Mouse (Mus musculus) CH12.LX (cell line): ENCODE data around the gene Fibp. TPM values are rescaled to one million over a fixed set of nuclear protein-coding genes. Genes with fewer than 3 reads are reported as not detected.
A peak's percentile ranks its signal among the peaks of the same experiment; 100 is the strongest.

Source experiments
- DNase-seq: peaks from one replicate; pipeline ENCODE4 v3.0.0-alpha.2; 2013; ENCODE audit errors: extremely low read depth
- H3K27ac ChIP-seq: 2 replicates; pipeline ENCODE4 v1.5.1; 2012; ENCODE audit warnings: low read depth, mild to moderate bottlenecking, control low read depth, moderate library complexity; ENCODE audit not compliant: insufficient read depth
- H3K27me3 ChIP-seq: replicated peaks from 2 replicates; pipeline ENCODE3; 2012; ENCODE audit warnings: inconsistent platforms
- H3K36me3 ChIP-seq, 2 experiments: replicated peaks in 1 of 2; 2 replicates each; pipeline versions ENCODE3 to v1.6.1; 2012; ENCODE audit warnings: inconsistent platforms in 1 of 2, low read length in 1 of 2, mild to moderate bottlenecking in 1 of 2, mixed read lengths in 1 of 2, moderate library complexity in 1 of 2; ENCODE audit not compliant: control insufficient read depth in 1 of 2, insufficient read depth in 1 of 2
- H3K4me1 ChIP-seq, 2 experiments: 2 replicates each; pipeline ENCODE4 v1.6.1; 2012; ENCODE audit warnings: inconsistent platforms in 1 of 2, moderate library complexity in 1 of 2; ENCODE audit not compliant: insufficient read depth in 2 of 2, control insufficient read depth in 1 of 2
- H3K4me2 ChIP-seq: 2 replicates; pipeline ENCODE4 v1.6.1; 2012; ENCODE audit warnings: low read depth, mild to moderate bottlenecking, control low read depth; ENCODE audit not compliant: poor library complexity, insufficient read depth, severe bottlenecking
- H3K4me3 ChIP-seq, 3 experiments: fragments of 150-350 bp in 1 of 3; sonication (generic) in 1 of 3; replicated peaks in 1 of 3; 2 replicates each; pipeline versions ENCODE3 to v1.5.1; 2011 to 2012; ENCODE audit warnings: low read depth in 2 of 3, low read length in 2 of 3, mild to moderate bottlenecking in 2 of 3, moderate library complexity in 2 of 3, control low read depth in 1 of 3, improper control_type of control experiment in 1 of 3, inconsistent platforms in 1 of 3, mixed read lengths in 1 of 3; ENCODE audit not compliant: poor library complexity in 1 of 3
- H3K79me2 ChIP-seq: replicated peaks from 2 replicates; pipeline ENCODE4 v1.6.1; 2012; ENCODE audit warnings: mild to moderate bottlenecking, moderate library complexity; ENCODE audit not compliant: control insufficient read depth, poor library complexity, insufficient read depth, severe bottlenecking; ENCODE audit errors: extremely low read depth
- H3K9ac ChIP-seq: 2 replicates; pipeline ENCODE4 v1.6.1; 2012; ENCODE audit warnings: low read depth, mild to moderate bottlenecking, control low read depth, moderate library complexity; ENCODE audit not compliant: insufficient read depth
- H3K9me3 ChIP-seq: replicated peaks from 2 replicates; pipeline ENCODE3; 2012; ENCODE audit warnings: low read length, inconsistent platforms, mixed read lengths
- BHLHE40 ChIP-seq: IDR thresholded peaks from 2 replicates; pipeline ENCODE4 v1.6.1; 2011; ENCODE audit warnings: mild to moderate bottlenecking, low read depth, low read length, improper control_type of control experiment
- CHD2 ChIP-seq: IDR thresholded peaks from 2 replicates; pipeline ENCODE4 v1.6.1; 2011; ENCODE audit warnings: low read length, improper control_type of control experiment
- EP300 ChIP-seq: IDR thresholded peaks from 2 replicates; pipeline ENCODE4 v1.6.1; 2011; ENCODE audit warnings: low read length, improper control_type of control experiment
- ETS1 ChIP-seq: conservative IDR thresholded peaks from 2 replicates; pipeline ENCODE4 v1.6.1; 2012; ENCODE audit warnings: low read depth, mild to moderate bottlenecking, inconsistent platforms, low read length, improper control_type of control experiment, moderate library complexity
- IRF4 ChIP-seq: IDR thresholded peaks from 2 replicates; pipeline ENCODE4 v1.6.1; 2014; ENCODE audit warnings: low read depth, mild to moderate bottlenecking, inconsistent platforms, low read length, improper control_type of control experiment
- MAX ChIP-seq: IDR thresholded peaks from 2 replicates; pipeline ENCODE4 v1.6.1; 2011; ENCODE audit warnings: low read length, improper control_type of control experiment
- RAD21 ChIP-seq: IDR thresholded peaks from 2 replicates; pipeline ENCODE4 v1.6.1; 2011; ENCODE audit warnings: low read depth, mild to moderate bottlenecking, low read length, improper control_type of control experiment, moderate library complexity
- SIN3A ChIP-seq: IDR thresholded peaks from 2 replicates; pipeline ENCODE4 v1.6.1; 2012; ENCODE audit warnings: low read length, improper control_type of control experiment, inconsistent platforms
- TBP ChIP-seq: conservative IDR thresholded peaks from 2 replicates; pipeline ENCODE4 v1.6.1; 2011; ENCODE audit warnings: low read depth, low read length, improper control_type of control experiment
- USF1 ChIP-seq: IDR thresholded peaks from 2 replicates; pipeline ENCODE4 v1.6.1; 2014; ENCODE audit warnings: low read depth, mild to moderate bottlenecking, inconsistent platforms, low read length, improper control_type of control experiment
- ZKSCAN1 ChIP-seq: IDR thresholded peaks from 2 replicates; pipeline ENCODE4 v1.6.1; 2012; ENCODE audit warnings: low read depth, inconsistent platforms, low read length, improper control_type of control experiment, borderline replicate concordance
- dilution Hi-C: fragments of 300-500 bp; cut with MboI; formaldehyde crosslinking; loops from 2 replicates; pipeline ENCODE4 v1.14.3; 2020; ENCODE audit warnings: low sequenced_read_pairs; ENCODE audit not compliant: extremely low pct_unique_long_range_greater_than_20kb, extremely low pct_ligation_motif_present
- in situ Hi-C: fragments of 300-500 bp; cut with MboI; formaldehyde crosslinking; loops from 3 replicates; pipeline ENCODE4 v1.14.3; 2019; ENCODE audit warnings: low sequenced_read_pairs, low pct_ligation_motif_present, low pct_unique_long_range_greater_than_20kb, mixed read lengths
- polyA plus RNA-seq: library from polyadenylated mRNA; unstranded; fragments of >175 nt; gene quantifications from 2 replicates; pipeline ENCODE4 v1.2.1, GENCODE M21; 2012; ENCODE audit warnings: low read depth; ENCODE audit not compliant: insufficient read length
- total RNA-seq, 2 experiments: library from RNA; depleted of rRNA; stranded (reverse); fragments of 300-350 nt in 1 of 2; fragments of >200 nt in 1 of 2; gene quantifications; 2 replicates each; pipeline ENCODE4 v1.2.3; 2012 to 2014

Gene Fibp
- total and polyA plus RNA-seq, 3 experiments, result 29.1 to 74.9 (median 37.5) TPM

DNA sequence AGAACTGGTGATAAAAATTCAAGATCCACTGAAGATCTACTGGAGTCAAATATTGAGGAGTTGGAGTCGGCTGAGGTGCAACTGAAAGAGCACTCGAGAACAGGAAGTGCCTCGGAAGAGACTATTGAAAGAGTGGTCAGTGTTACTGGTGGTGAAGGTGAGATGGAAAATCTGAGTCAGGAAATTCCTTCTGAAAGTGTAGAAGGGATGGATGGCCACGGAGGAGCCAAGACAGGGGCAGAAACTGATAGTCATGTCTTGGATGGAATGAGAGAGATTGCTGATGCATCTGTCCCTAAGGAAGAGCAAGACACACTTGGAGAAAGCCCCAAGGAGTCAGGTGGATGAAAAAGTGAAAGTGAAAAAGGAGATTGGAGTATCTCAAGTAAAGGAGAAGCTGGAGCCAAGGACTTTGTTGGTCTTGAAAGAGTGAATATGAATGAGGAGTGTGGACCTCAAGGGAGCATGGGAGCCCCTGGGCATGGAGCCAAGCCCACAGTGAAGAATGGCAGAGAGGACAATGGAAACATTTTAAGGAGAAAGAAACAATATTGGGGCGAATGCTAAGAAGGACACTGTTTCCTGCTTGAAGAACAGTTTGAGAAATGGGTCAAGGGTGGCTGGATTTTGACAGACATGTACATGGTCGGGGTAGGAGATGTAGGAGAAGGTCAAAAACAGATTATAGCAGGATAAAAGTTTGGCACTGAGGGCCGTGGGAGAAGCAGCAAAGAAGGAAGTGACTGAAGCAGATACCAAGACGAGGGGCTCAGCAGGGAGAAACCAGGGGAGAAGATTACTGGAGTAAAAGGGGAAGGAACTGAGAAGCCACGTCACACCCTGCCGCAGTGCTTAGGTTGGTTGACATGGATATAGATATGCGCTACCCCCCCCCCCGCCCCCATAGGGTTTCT is 51.9 kb downstream of the Fibp start (continued):
- TF ChIP-seq ZKSCAN1, result no peak
- TF ChIP-seq IRF4, result peak; percentile 78
- TF ChIP-seq USF1, result no peak
- peak; percentile 64; the same call in 1 of the 2 replicates for TF ChIP-seq BHLHE40
- TF ChIP-seq MAX, result peak; percentile 23; the same call in 1 of the 2 replicates
- no peak for TF ChIP-seq RAD21
- TF ChIP-seq CHD2, result 0 out of 2 replicates have a peak, but pooled peaks have one; percentile 26
- TF ChIP-seq EP300, result peak; percentile 90
- peak; percentile 36 for TF ChIP-seq SIN3A

DNA sequence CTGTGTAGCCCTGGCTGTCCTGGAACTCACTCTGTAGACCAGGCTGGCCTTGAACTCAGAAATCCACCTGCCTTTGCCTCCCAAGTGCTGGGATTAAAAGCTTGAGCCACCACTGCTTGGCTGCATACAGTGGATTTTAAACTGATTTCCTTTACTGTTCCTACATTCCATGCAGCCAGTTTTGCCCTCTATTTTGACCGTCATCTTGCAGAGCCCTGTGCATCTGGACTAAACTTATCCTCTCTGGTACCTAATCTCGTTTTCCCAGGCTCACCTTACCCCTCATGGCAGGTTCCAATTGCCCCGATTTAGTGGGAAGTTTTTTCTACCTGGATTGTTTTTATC is 52.6 kb downstream of the Fibp start:
- Histone ChIP-seq H3K27ac (no peak overlapping the region), H3K4me2 (no peak overlapping the region), H3K4me1 (peaks cover 6 to 31% of the 10 kb centered on the region in 2 experiments), H3K9ac (no peak overlapping the region), H3K79me2 (no peaks in the 10 kb centered on the region), H3K9me3 (no peaks in the 10 kb centered on the region), H3K27me3 (peaks cover 3% of the 10 kb centered on the region), H3K4me3 (no peak overlapping the region), H3K36me3 (no peaks in the 10 kb centered on the region)
- in situ Hi-C loops (no loop called here), dilution Hi-C loops (no loop called here)
- TF ChIP-seq TBP (peak; percentile 94), ETS1 (no peak)
- no peak for DNase-seq

Other genes starting within 250 kb of the Fibp start
Only the 20 nearest of the 28 such genes appear.
- gene Catsper1, start 124.9 kb upstream of the Fibp start, total RNA-seq (2012; rRNA removed), result not detected in 2 replicates
- not detected in 2 replicates for gene Catsper1, start 124.9 kb upstream of the Fibp start, total RNA-seq (2014; rRNA removed)
- not detected in 2 replicates for gene Catsper1, start 124.9 kb upstream of the Fibp start, polyA plus RNA-seq
- 1.9 and 3.5 TPM in 2 replicates for gene Cst6, start 111.0 kb upstream of the Fibp start, total RNA-seq (2012; rRNA removed)
- gene Cst6, start 111.0 kb upstream of the Fibp start, total RNA-seq (2014; rRNA removed), result not detected in 2 replicates
- not detected in 2 replicates for gene Cst6, start 111.0 kb upstream of the Fibp start, polyA plus RNA-seq
- 68.4 and 82.5 TPM in 2 replicates for gene Eif1ad, start 93.9 kb upstream of the Fibp start, total RNA-seq (2012; rRNA removed)
- 79.3 and 86.0 TPM in 2 replicates for gene Eif1ad, start 93.9 kb upstream of the Fibp start, total RNA-seq (2014; rRNA removed)
- 97.7 and 98.8 TPM in 2 replicates for gene Eif1ad, start 93.9 kb upstream of the Fibp start, polyA plus RNA-seq
- gene Banf1, start 93.4 kb upstream of the Fibp start, total RNA-seq (2012; rRNA removed), result 161 and 176 TPM in 2 replicates
- gene Banf1, start 93.4 kb upstream of the Fibp start, total RNA-seq (2014; rRNA removed), result 212 and 273 TPM in 2 replicates
- 450 and 496 TPM in 2 replicates for gene Banf1, start 93.4 kb upstream of the Fibp start, polyA plus RNA-seq
- 78.3 and 85.8 TPM in 2 replicates for gene Sart1, start 71.9 kb upstream of the Fibp start, total RNA-seq (2012; rRNA removed)
- gene Sart1, start 71.9 kb upstream of the Fibp start, total RNA-seq (2014; rRNA removed), result 46.7 and 47.7 TPM in 2 replicates
- 104 and 132 TPM in 2 replicates for gene Sart1, start 71.9 kb upstream of the Fibp start, polyA plus RNA-seq
- 0.80 and 0.89 TPM in 2 replicates for gene Tsga10ip, start 58.1 kb upstream of the Fibp start, total RNA-seq (2012; rRNA removed)
- 0.14 TPM in 1 of 2 replicates, not detected in the other for gene Tsga10ip, start 58.1 kb upstream of the Fibp start, total RNA-seq (2014; rRNA removed)
- 0.87 and 1.0 TPM in 2 replicates for gene Tsga10ip, start 58.1 kb upstream of the Fibp start, polyA plus RNA-seq
- 142 and 143 TPM in 2 replicates for gene Drap1, start 35.6 kb upstream of the Fibp start, total RNA-seq (2012; rRNA removed)
- 73.3 and 86.7 TPM in 2 replicates for gene Drap1, start 35.6 kb upstream of the Fibp start, total RNA-seq (2014; rRNA removed)
- 180 and 215 TPM in 2 replicates for gene Drap1, start 35.6 kb upstream of the Fibp start, polyA plus RNA-seq
- 8.6 and 9.8 TPM in 2 replicates for gene AI837181, start 35.5 kb upstream of the Fibp start, total RNA-seq (2012; rRNA removed)
- 19.3 and 22.0 TPM in 2 replicates for gene AI837181, start 35.5 kb upstream of the Fibp start, total RNA-seq (2014; rRNA removed)
- gene AI837181, start 35.5 kb upstream of the Fibp start, polyA plus RNA-seq, result 20.7 and 25.1 TPM in 2 replicates
- gene Fosl1, start 13.1 kb upstream of the Fibp start, total RNA-seq (2012; rRNA removed), result not detected in 2 replicates
- not detected in 2 replicates for gene Fosl1, start 13.1 kb upstream of the Fibp start, total RNA-seq (2014; rRNA removed)
- gene Fosl1, start 13.1 kb upstream of the Fibp start, polyA plus RNA-seq, result not detected in 2 replicates
- gene Ccdc85b, start 2.7 kb upstream of the Fibp start, total RNA-seq (2012; rRNA removed), result 4.2 and 4.8 TPM in 2 replicates
- gene Ccdc85b, start 2.7 kb upstream of the Fibp start, total RNA-seq (2014; rRNA removed), result 2.0 and 2.1 TPM in 2 replicates
- gene Ccdc85b, start 2.7 kb upstream of the Fibp start, polyA plus RNA-seq, result 4.1 and 5.0 TPM in 2 replicates
- 0.38 TPM in 2 replicates for gene Ctsw, start 7.9 kb downstream of the Fibp start, total RNA-seq (2012; rRNA removed)
- gene Ctsw, start 7.9 kb downstream of the Fibp start, total RNA-seq (2014; rRNA removed), result 0.23 TPM in 1 of 2 replicates, not detected in the other
- gene Ctsw, start 7.9 kb downstream of the Fibp start, polyA plus RNA-seq, result 0.60 and 1.1 TPM in 2 replicates
- 0.51 and 0.59 TPM in 2 replicates for gene Efemp2, start 13.3 kb downstream of the Fibp start, total RNA-seq (2012; rRNA removed)
- not detected in 2 replicates for gene Efemp2, start 13.3 kb downstream of the Fibp start, total RNA-seq (2014; rRNA removed)
- 0.50 and 1.5 TPM in 2 replicates for gene Efemp2, start 13.3 kb downstream of the Fibp start, polyA plus RNA-seq
- gene Mus81, start 27.8 kb downstream of the Fibp start, total RNA-seq (2012; rRNA removed), result 28.8 and 31.1 TPM in 2 replicates
- gene Mus81, start 27.8 kb downstream of the Fibp start, total RNA-seq (2014; rRNA removed), result 18.0 and 20.4 TPM in 2 replicates
- gene Mus81, start 27.8 kb downstream of the Fibp start, polyA plus RNA-seq, result 29.3 and 30.2 TPM in 2 replicates
- 818 and 982 TPM in 2 replicates for gene Cfl1, start 29.8 kb downstream of the Fibp start, total RNA-seq (2012; rRNA removed)
- gene Cfl1, start 29.8 kb downstream of the Fibp start, total RNA-seq (2014; rRNA removed), result 932 and 999 TPM in 2 replicates
- 1,768 and 1,993 TPM in 2 replicates for gene Cfl1, start 29.8 kb downstream of the Fibp start, polyA plus RNA-seq
- 0.25 and 0.34 TPM in 2 replicates for gene 1700020D05Rik, start 43.2 kb downstream of the Fibp start, total RNA-seq (2012; rRNA removed)
- gene 1700020D05Rik, start 43.2 kb downstream of the Fibp start, total RNA-seq (2014; rRNA removed), result 0.23 TPM in 1 of 2 replicates, not detected in the other
- gene 1700020D05Rik, start 43.2 kb downstream of the Fibp start, polyA plus RNA-seq, result 0.33 TPM in 1 of 2 replicates, not detected in the other
- gene Snx32, start 49.9 kb downstream of the Fibp start, total RNA-seq (2012; rRNA removed), result 2.7 and 2.8 TPM in 2 replicates
- gene Snx32, start 49.9 kb downstream of the Fibp start, total RNA-seq (2014; rRNA removed), result 0.75 and 0.96 TPM in 2 replicates
- 1.2 and 2.4 TPM in 2 replicates for gene Snx32, start 49.9 kb downstream of the Fibp start, polyA plus RNA-seq
- gene Ovol1, start 100.0 kb downstream of the Fibp start, total RNA-seq (2012; rRNA removed), result not detected in 2 replicates
- gene Ovol1, start 100.0 kb downstream of the Fibp start, total RNA-seq (2014; rRNA removed), result not detected in 2 replicates
- not detected in 2 replicates for gene Ovol1, start 100.0 kb downstream of the Fibp start, polyA plus RNA-seq
- gene Ap5b1, start 107.4 kb downstream of the Fibp start, total RNA-seq (2012; rRNA removed), result 9.6 and 10.6 TPM in 2 replicates
- gene Ap5b1, start 107.4 kb downstream of the Fibp start, total RNA-seq (2014; rRNA removed), result 3.2 and 3.6 TPM in 2 replicates
- gene Ap5b1, start 107.4 kb downstream of the Fibp start, polyA plus RNA-seq, result 6.5 and 8.5 TPM in 2 replicates
- gene Rnaseh2c, start 141.3 kb downstream of the Fibp start, total RNA-seq (2012; rRNA removed), result 124 and 164 TPM in 2 replicates
- 51.3 and 54.2 TPM in 2 replicates for gene Rnaseh2c, start 141.3 kb downstream of the Fibp start, total RNA-seq (2014; rRNA removed)
- gene Rnaseh2c, start 141.3 kb downstream of the Fibp start, polyA plus RNA-seq, result 75.4 and 79.0 TPM in 2 replicates
- 44.9 and 46.5 TPM in 2 replicates for gene Kat5, start 149.6 kb downstream of the Fibp start, total RNA-seq (2012; rRNA removed)
- 75.4 and 106 TPM in 2 replicates for gene Kat5, start 149.6 kb downstream of the Fibp start, total RNA-seq (2014; rRNA removed)
- gene Kat5, start 149.6 kb downstream of the Fibp start, polyA plus RNA-seq, result 50.1 and 62.8 TPM in 2 replicates